Comparison of ENCODE assay signal across 12 mouse cellular contexts in the genomic region with DNA sequence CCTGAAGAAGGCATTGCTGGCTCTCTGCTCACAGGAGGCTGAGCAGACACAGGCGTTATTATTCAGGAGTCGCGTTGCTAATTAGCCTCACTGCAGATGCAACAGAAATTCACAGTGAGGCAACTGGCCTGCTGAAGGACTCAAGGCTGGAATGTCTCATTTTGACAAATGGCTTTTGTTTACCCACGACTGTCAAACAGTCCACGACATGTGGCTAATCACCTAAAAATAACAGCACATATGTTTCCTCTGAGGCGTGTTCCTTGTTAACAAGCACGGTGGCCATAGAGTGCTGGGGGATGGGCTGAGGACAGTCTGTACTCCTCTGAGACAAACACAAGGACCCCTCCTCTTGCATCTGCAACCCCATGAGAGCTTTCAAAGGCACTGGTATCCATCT. TPM values are rescaled to one million over a fixed set of nuclear protein-coding genes. Genes with fewer than 3 reads are reported as not detected.
DNase-seq lines count a peak whose midpoint lies in the region; ATAC-seq lines count a peak whose summit lies in the region.
"Had no signal": no experiment of that assay in that cellular context is flagged by ENCODE, and none has a peak within 500 bp of the region (broad histone marks: within the 10 kb centered on the region; RNA-seq: fewer than 3 reads in every experiment).

No protein-coding gene starts in this region.

- H3K4me2 ChIP-seq in midbrain, embryonic 13.5 days (replicated peaks) = no peak overlapping the region
- no peak overlapping the region for H3K4me2 ChIP-seq in embryonic facial prominence, embryonic 11.5 days (ENCODE audit: low read depth, low read length)
- H3K4me2 ChIP-seq: limb, embryonic 13.5 days; midbrain, embryonic 12.5 days had no signal

- no peak overlapping the region for H3K27ac ChIP-seq in heart, embryonic 10.5 days
- H3K27ac ChIP-seq in midbrain, embryonic 13.5 days = peak overlapping the region; percentile 9; the same call in 1 of the 2 replicates
- H3K27ac ChIP-seq in midbrain, embryonic 10.5 days (replicated peaks) = no peak overlapping the region
- H3K27ac ChIP-seq in embryonic facial prominence, embryonic 11.5 days (replicated peaks; ENCODE audit: low read depth, low read length) = no peak overlapping the region
- H3K27ac ChIP-seq: limb, embryonic 13.5 days; midbrain, embryonic 12.5 days had no signal

- H3K27me3 ChIP-seq in heart, embryonic 10.5 days (ENCODE audit: insufficient read depth, poor library complexity, severe bottlenecking) = no peaks in the 10 kb centered on the region
- H3K27me3 ChIP-seq in midbrain, embryonic 13.5 days = no peaks in the 10 kb centered on the region
- H3K27me3 ChIP-seq in midbrain, embryonic 10.5 days (ENCODE audit: low read depth, poor library complexity, severe bottlenecking) = no peaks in the 10 kb centered on the region
- no peaks in the 10 kb centered on the region for H3K27me3 ChIP-seq in embryonic facial prominence, embryonic 11.5 days (ENCODE audit: control insufficient read depth, insufficient read depth, low read length)
- H3K27me3 ChIP-seq: limb, embryonic 13.5 days; midbrain, embryonic 12.5 days had no signal

- no peak overlapping the region for H3K9ac ChIP-seq in midbrain, embryonic 13.5 days (replicated peaks)
- H3K9ac ChIP-seq in embryonic facial prominence, embryonic 11.5 days (replicated peaks; ENCODE audit: low read length) = no peak overlapping the region
- H3K9ac ChIP-seq: limb, embryonic 13.5 days; midbrain, embryonic 12.5 days had no signal

- 15% methylated on average over 7 of the region's 7 CpGs for WGBS in heart, embryonic 10.5 days
- 34% methylated on average over 7 of the region's 7 CpGs for WGBS in midbrain, embryonic 13.5 days
- 58% methylated on average over 7 of the region's 7 CpGs for WGBS in midbrain, embryonic 10.5 days
- 8% methylated on average over 7 of the region's 7 CpGs for WGBS in embryonic facial prominence, embryonic 11.5 days

- intact Hi-C loops in gastrocnemius, postnatal 14 days (cut with DNase I; ENCODE audit: low total_unique reads) = no loop called here

- H3K36me3 ChIP-seq in heart, embryonic 10.5 days = no peaks in the 10 kb centered on the region
- no peaks in the 10 kb centered on the region for H3K36me3 ChIP-seq in midbrain, embryonic 13.5 days
- no peaks in the 10 kb centered on the region for H3K36me3 ChIP-seq in midbrain, embryonic 10.5 days
- H3K36me3 ChIP-seq in embryonic facial prominence, embryonic 11.5 days (replicated peaks; ENCODE audit: control insufficient read depth, insufficient read depth, low read depth, low read length) = no peaks in the 10 kb centered on the region
- H3K36me3 ChIP-seq: limb, embryonic 13.5 days; midbrain, embryonic 12.5 days had no signal

- peak; percentile 72 for DNase-seq in heart, embryonic 10.5 days (ENCODE audit: low spot score)
- DNase-seq in heart, postnatal 4 days = no peak
- DNase-seq in midbrain, embryonic 10.5 days (ENCODE audit: low spot score) = no peak
- DNase-seq in embryonic facial prominence, embryonic 11.5 days (ENCODE audit: low spot score) = peak; percentile 29
- peak; percentile 27 for DNase-seq in mesoderm, embryonic 11.5 days (ENCODE audit: low read depth, low spot score)
- DNase-seq in gastrocnemius, postnatal 14 days = no peak
- no peak for DNase-seq in kidney, adult 11 months
- DNase-seq: adrenal gland, postnatal 14 days; cerebellum, adult 9-11 months had no signal

- no peak for ATAC-seq in midbrain, embryonic 13.5 days
- no peak for ATAC-seq in embryonic facial prominence, embryonic 11.5 days (replicated peaks; ENCODE audit: insufficient number of reproducible peaks, low FRiP score, low TSS enrichment, low read depth)

- H3K4me3 ChIP-seq in heart, embryonic 10.5 days = no peak overlapping the region
- no peak overlapping the region for H3K4me3 ChIP-seq in midbrain, embryonic 13.5 days (replicated peaks)
- H3K4me3 ChIP-seq in midbrain, embryonic 10.5 days = no peak overlapping the region
- no peak overlapping the region for H3K4me3 ChIP-seq in embryonic facial prominence, embryonic 11.5 days (ENCODE audit: low read depth, low read length)
- H3K4me3 ChIP-seq: limb, embryonic 13.5 days; midbrain, embryonic 12.5 days had no signal

- no peaks in the 10 kb centered on the region for H3K9me3 ChIP-seq in heart, embryonic 10.5 days
- no peaks in the 10 kb centered on the region for H3K9me3 ChIP-seq in midbrain, embryonic 13.5 days
- no peaks in the 10 kb centered on the region for H3K9me3 ChIP-seq in midbrain, embryonic 10.5 days (replicated peaks)
- no peaks in the 10 kb centered on the region for H3K9me3 ChIP-seq in embryonic facial prominence, embryonic 11.5 days (replicated peaks; ENCODE audit: control insufficient read depth, low read length)
- H3K9me3 ChIP-seq: limb, embryonic 13.5 days; midbrain, embryonic 12.5 days had no signal

- H3K4me1 ChIP-seq in heart, embryonic 10.5 days = peaks cover 13% of the 10 kb centered on the region
- peaks cover 12% of the 10 kb centered on the region for H3K4me1 ChIP-seq in midbrain, embryonic 13.5 days (replicated peaks)
- peaks cover 11% of the 10 kb centered on the region; the same call in 1 of the 2 replicates for H3K4me1 ChIP-seq in midbrain, embryonic 10.5 days
- H3K4me1 ChIP-seq in embryonic facial prominence, embryonic 11.5 days (ENCODE audit: control insufficient read depth, insufficient read depth, low read length) = no peaks in the 10 kb centered on the region
- H3K4me1 ChIP-seq: limb, embryonic 13.5 days had no signal

RNA-seq across cellular contexts. Expression of a gene that starts 41.1 kb away (rescaled TPM):
- 2.5 and 3.0 TPM in 2 replicates for polyA plus RNA-seq in heart, embryonic 10.5 days (2016; fragmentation: Nextera tagmentation; extraction: Ambion mirVana)
- total RNA-seq in heart, postnatal 4 days (2021) = 10 to 100 TPM; 12.6 to 12.7 TPM
- polyA plus RNA-seq in midbrain, embryonic 13.5 days (2015; fragmentation: Nextera tagmentation; extraction: Ambion mirVana) = 28.0 and 31.0 TPM in 2 replicates
- polyA plus RNA-seq in midbrain, embryonic 10.5 days (2016; fragmentation: Nextera tagmentation; extraction: Ambion mirVana) = 9.9 and 15.3 TPM in 2 replicates
- polyA plus RNA-seq in embryonic facial prominence, embryonic 11.5 days (2014; fragmentation: Nextera tagmentation; extraction: Ambion mirVana) = 6.9 and 7.4 TPM in 2 replicates
- total RNA-seq in gastrocnemius, postnatal 14 days (2021) = 1 to 10 TPM; 3.7 to 5.1 TPM

RNA-seq across cellular contexts. Expression of a gene that starts 56.4 kb away (rescaled TPM):
- polyA plus RNA-seq in heart, embryonic 10.5 days (2016; fragmentation: Nextera tagmentation; extraction: Ambion mirVana) = 117 and 141 TPM in 2 replicates
- total RNA-seq in heart, postnatal 4 days (2021) = 10 to 100 TPM; 43.4 to 44.0 TPM
- 121 and 126 TPM in 2 replicates for polyA plus RNA-seq in midbrain, embryonic 13.5 days (2015; fragmentation: Nextera tagmentation; extraction: Ambion mirVana)
- 195 and 200 TPM in 2 replicates for polyA plus RNA-seq in midbrain, embryonic 10.5 days (2016; fragmentation: Nextera tagmentation; extraction: Ambion mirVana)
- polyA plus RNA-seq in embryonic facial prominence, embryonic 11.5 days (2014; fragmentation: Nextera tagmentation; extraction: Ambion mirVana) = 160 and 161 TPM in 2 replicates
- 10 to 100 TPM; 16.1 to 18.5 TPM for total RNA-seq in gastrocnemius, postnatal 14 days (2021)

Comparison
In these comparisons a context has a peak if more than half of its experiments do, and no peak if none do; other contexts are left out.
1. DNase-seq: peak in heart, embryonic 10.5 days (single experiment), embryonic facial prominence, embryonic 11.5 days (single experiment) and mesoderm, embryonic 11.5 days (single experiment); none in heart, postnatal 4 days (single experiment), midbrain, embryonic 10.5 days (single experiment), gastrocnemius, postnatal 14 days (single experiment) and kidney, adult 11 months (single experiment).